Mouse (Mus musculus) spleen, adult 2 months (tissue): Measurements from ENCODE around the gene Cblb. TPM values are rescaled to one million over a fixed set of nuclear protein-coding genes. Genes with fewer than 3 reads are reported as not detected.
A peak's percentile ranks its signal among the peaks of the same experiment; 100 is the strongest.

Source experiments
- DNase-seq, 2 experiments: peaks; one replicate each; pipeline versions ENCODE4 v3.0.0 to v3.0.0-alpha.2; 2012 to 2021; ENCODE audit warnings: low spot score in 2 of 2, low read depth in 1 of 2
- H3K27ac ChIP-seq: fragments of 200-500 bp; 2 replicates; pipeline ENCODE4 v1.5.1; 2012; ENCODE audit warnings: low read length, inconsistent platforms; ENCODE audit not compliant: insufficient read depth
- H3K27me3 ChIP-seq: fragments of 200-500 bp; 2 replicates; pipeline ENCODE4 v1.6.1; 2012; ENCODE audit warnings: mild to moderate bottlenecking, moderate library complexity, low read length, inconsistent platforms; ENCODE audit not compliant: control insufficient read depth, insufficient read depth
- H3K36me3 ChIP-seq: fragments of 200-500 bp; 2 replicates; pipeline ENCODE4 v1.6.1; 2012; ENCODE audit warnings: mild to moderate bottlenecking, low read length, inconsistent platforms; ENCODE audit not compliant: control insufficient read depth, insufficient read depth
- H3K4me1 ChIP-seq: fragments of 200-500 bp; 2 replicates; pipeline ENCODE4 v1.6.1; 2011; ENCODE audit warnings: inconsistent platforms; ENCODE audit not compliant: control insufficient read depth, insufficient read depth, insufficient read length
- H3K4me3 ChIP-seq: fragments of 200-500 bp; 2 replicates; pipeline ENCODE4 v1.5.1; 2011; ENCODE audit warnings: mild to moderate bottlenecking, inconsistent platforms; ENCODE audit not compliant: insufficient read depth, insufficient read length; ENCODE audit errors: extremely low read depth
- CTCF ChIP-seq: fragments of 200-500 bp; IDR thresholded peaks from 2 replicates; pipeline ENCODE4 v1.5.1; 2011; ENCODE audit warnings: mild to moderate bottlenecking, inconsistent platforms; ENCODE audit not compliant: insufficient read depth, insufficient read length, insufficient replicate concordance; ENCODE audit errors: extremely low read depth
- POLR2A ChIP-seq: fragments of 200-500 bp; IDR thresholded peaks from 2 replicates; pipeline ENCODE4 v1.6.1; 2011; ENCODE audit warnings: low read depth, low read length, inconsistent platforms
- WGBS: fragments of 180-500 bp; shearing (Covaris S2); methylation state at CpG from one replicate; pipeline ENCODE4 v1.1.7; 2018; 5-methylcytosine and 5-hydroxymethylcytosine counted together
- polyA plus RNA-seq: library from polyadenylated mRNA; depleted of rRNA; stranded (reverse); fragments of >200 nt; gene quantifications from 2 replicates; pipeline ENCODE4 v1.2.3, GENCODE M21; 2012

The Cblb gene
- polyA plus RNA-seq, 1 experiment, result 18.1 TPM

DNA sequence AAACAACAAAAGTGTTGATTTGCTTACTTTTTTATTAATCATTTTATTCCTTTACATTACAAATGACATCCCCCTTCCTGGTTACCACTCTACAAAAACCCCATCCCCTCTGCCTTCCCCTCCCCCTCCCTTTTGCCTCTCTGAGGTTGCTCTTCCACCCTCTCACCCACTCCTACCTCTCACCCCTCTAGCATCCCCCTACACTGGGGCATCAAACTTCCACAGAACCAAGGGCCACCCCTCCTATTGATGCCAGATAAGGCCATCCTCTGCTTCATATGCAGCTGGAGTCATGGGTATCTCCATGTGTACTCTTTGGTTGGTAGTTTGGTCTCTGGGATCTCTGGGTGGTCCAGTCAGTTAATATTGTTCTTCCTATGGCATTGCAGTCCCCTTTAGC lies 93.9 kb downstream of the Cblb start:
- Histone ChIP-seq H3K27me3 (no peaks in the 10 kb centered on the region), H3K4me1 (peaks cover 3% of the 10 kb centered on the region; the same call in 1 of the 2 replicates), H3K36me3 (no peaks in the 10 kb centered on the region; the same call in 1 of the 2 replicates), H3K4me3 (no peak overlapping the region), H3K27ac (no peak overlapping the region)
- DNase-seq, result no peak
- no peak for TF ChIP-seq CTCF
- TF ChIP-seq POLR2A, result no peak

- no peak overlapping the region for H3K4me3 ChIP-seq
- WGBS, result 85% methylated on average over 4 of the region's 4 CpGs
- H3K27me3 ChIP-seq, result no peaks in the 10 kb centered on the region
- H3K27ac ChIP-seq, result no peak overlapping the region
- DNase-seq, result no peak
- TF ChIP-seq CTCF (no peak), POLR2A (no peak)
- H3K36me3 ChIP-seq, result no peaks in the 10 kb centered on the region; the same call in 1 of the 2 replicates
- peaks cover 3% of the 10 kb centered on the region for H3K4me1 ChIP-seq
Measured at GRCm38 (mm10) chr16:52125896-52126295, 94.9 kb downstream of the Cblb start.

DNA sequence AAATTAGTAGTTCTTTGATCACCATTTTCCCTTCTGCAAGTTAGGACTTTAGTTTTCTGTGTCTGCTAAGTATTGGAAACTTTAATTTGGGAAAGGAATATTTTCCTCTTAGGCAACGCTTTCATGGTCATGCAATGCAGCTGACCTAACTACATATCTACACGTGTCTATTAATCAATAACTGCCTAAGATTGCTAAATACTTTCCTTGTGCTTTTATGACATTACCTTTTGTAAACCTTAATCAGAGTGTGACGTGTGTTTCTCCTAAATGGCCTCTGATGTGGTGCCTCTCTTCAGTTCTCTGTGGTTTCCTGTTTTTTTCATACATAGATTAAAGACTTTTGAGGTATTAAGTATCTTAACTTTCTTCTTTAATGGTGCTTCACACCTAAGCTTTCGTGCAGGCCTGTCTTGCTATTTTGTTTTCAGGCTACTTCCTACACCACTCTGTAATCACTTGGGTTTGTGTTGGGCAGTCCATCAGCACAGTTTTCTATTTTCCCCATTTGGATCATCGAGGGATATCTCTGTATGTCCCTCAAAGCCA lies 98.4 kb downstream of the Cblb start:
- Histone ChIP-seq H3K27me3 (no peaks in the 10 kb centered on the region), H3K36me3 (no peaks in the 10 kb centered on the region; the same call in 1 of the 2 replicates), H3K4me1 (peaks cover 10% of the 10 kb centered on the region), H3K27ac (peak overlapping the region; percentile 52), H3K4me3 (no peak overlapping the region)
- 51% methylated on average over 5 of the region's 5 CpGs for WGBS
- no peak for TF ChIP-seq POLR2A
- no peak for TF ChIP-seq CTCF
- DNase-seq, result peak in 1 of 2 experiments; percentile 61

- peaks cover 10% of the 10 kb centered on the region for H3K4me1 ChIP-seq
- no peaks in the 10 kb centered on the region for H3K27me3 ChIP-seq
- peak in 1 of 2 experiments; percentile 18 for DNase-seq
- TF ChIP-seq CTCF (no peak), POLR2A (no peak)
- 67% methylated on average over 11 of the region's 11 CpGs for WGBS
- H3K27ac ChIP-seq, result peak overlapping the region; percentile 40; the same call in 1 of the 2 replicates
- H3K4me3 ChIP-seq, result no peak overlapping the region
- peaks cover 8% of the 10 kb centered on the region for H3K36me3 ChIP-seq
Measured at GRCm38 (mm10) chr16:52132808-52133490, 101.9 kb downstream of the Cblb start.

- no peak overlapping the region for H3K27ac ChIP-seq
- peaks cover 12% of the 10 kb centered on the region for H3K36me3 ChIP-seq
- no peak for DNase-seq
- WGBS, result 79% methylated on average over 11 of the region's 11 CpGs
- H3K4me1 ChIP-seq, result peaks cover 9% of the 10 kb centered on the region
- no peak overlapping the region for H3K4me3 ChIP-seq
- TF ChIP-seq CTCF (no peak), POLR2A (no peak)
- H3K27me3 ChIP-seq, result no peaks in the 10 kb centered on the region
Measured at GRCm38 (mm10) chr16:52134631-52135227, 103.7 kb downstream of the Cblb start.

- TF ChIP-seq POLR2A (no peak), CTCF (no peak)
- no peak for DNase-seq
- Histone ChIP-seq H3K4me3 (no peak overlapping the region), H3K27me3 (no peaks in the 10 kb centered on the region), H3K27ac (no peak overlapping the region), H3K4me1 (peaks cover 7% of the 10 kb centered on the region; the same call in 1 of the 2 replicates), H3K36me3 (peaks cover 14% of the 10 kb centered on the region)
- 94% methylated on average over 9 of the region's 9 CpGs for WGBS
Measured at GRCm38 (mm10) chr16:52135689-52136390, 104.8 kb downstream of the Cblb start.
